Mouse (Mus musculus): ENCODE results near the gene Arl4d. TPM values are rescaled to one million over a fixed set of nuclear protein-coding genes. Genes with fewer than 3 reads are reported as not detected.

Arl4d gene
- total and polyA plus RNA-seq, 3 experiments: 0.59 to 1.2 (median 0.81) TPM

Other genes with a start within 250 kb of the Arl4d start
- gene Aarsd1, start 247.9 kb upstream of the Arl4d start, total RNA-seq (2012; rRNA removed): 133 and 134 TPM in 2 replicates
- gene Aarsd1, start 247.9 kb upstream of the Arl4d start, total RNA-seq (2014; rRNA removed): 78.2 and 81.5 TPM in 2 replicates
- gene Aarsd1, start 247.9 kb upstream of the Arl4d start, polyA plus RNA-seq (2012; ENCODE audit: insufficient read length, low read depth): 84.5 and 99.8 TPM in 2 replicates
- gene Gm27029, start 240.7 kb upstream of the Arl4d start, total RNA-seq (2012; rRNA removed): 8.3 and 8.4 TPM in 2 replicates
- 1.7 and 2.3 TPM in 2 replicates for gene Gm27029, start 240.7 kb upstream of the Arl4d start, total RNA-seq (2014; rRNA removed)
- 6.2 and 8.7 TPM in 2 replicates for gene Gm27029, start 240.7 kb upstream of the Arl4d start, polyA plus RNA-seq (2012; ENCODE audit: insufficient read length, low read depth)
- gene Rundc1, start 240.5 kb upstream of the Arl4d start, total RNA-seq (2012; rRNA removed): 10.1 and 10.7 TPM in 2 replicates
- 6.4 and 6.8 TPM in 2 replicates for gene Rundc1, start 240.5 kb upstream of the Arl4d start, total RNA-seq (2014; rRNA removed)
- 12.7 and 13.5 TPM in 2 replicates for gene Rundc1, start 240.5 kb upstream of the Arl4d start, polyA plus RNA-seq (2012; ENCODE audit: insufficient read length, low read depth)
- 2.3 and 2.4 TPM in 2 replicates for gene Ptges3l, start 240.2 kb upstream of the Arl4d start, total RNA-seq (2012; rRNA removed)
- 1.9 and 2.3 TPM in 2 replicates for gene Ptges3l, start 240.2 kb upstream of the Arl4d start, total RNA-seq (2014; rRNA removed)
- 2.2 and 3.0 TPM in 2 replicates for gene Ptges3l, start 240.2 kb upstream of the Arl4d start, polyA plus RNA-seq (2012; ENCODE audit: insufficient read length, low read depth)
- gene Rpl27, start 223.2 kb upstream of the Arl4d start, total RNA-seq (2012; rRNA removed): 3,039 and 3,055 TPM in 2 replicates
- 5,415 and 5,728 TPM in 2 replicates for gene Rpl27, start 223.2 kb upstream of the Arl4d start, total RNA-seq (2014; rRNA removed)
- gene Rpl27, start 223.2 kb upstream of the Arl4d start, polyA plus RNA-seq (2012; ENCODE audit: insufficient read length, low read depth): 881 and 909 TPM in 2 replicates
- 49.3 and 59.3 TPM in 2 replicates for gene Ifi35, start 217.1 kb upstream of the Arl4d start, total RNA-seq (2012; rRNA removed)
- gene Ifi35, start 217.1 kb upstream of the Arl4d start, total RNA-seq (2014; rRNA removed): 74.9 and 79.1 TPM in 2 replicates
- 63.7 and 67.6 TPM in 2 replicates for gene Ifi35, start 217.1 kb upstream of the Arl4d start, polyA plus RNA-seq (2012; ENCODE audit: insufficient read length, low read depth)
- gene Rnd2, start 200.5 kb upstream of the Arl4d start, total RNA-seq (2012; rRNA removed): 2.8 and 3.4 TPM in 2 replicates
- 1.1 and 1.4 TPM in 2 replicates for gene Rnd2, start 200.5 kb upstream of the Arl4d start, total RNA-seq (2014; rRNA removed)
- 4.5 and 4.6 TPM in 2 replicates for gene Rnd2, start 200.5 kb upstream of the Arl4d start, polyA plus RNA-seq (2012; ENCODE audit: insufficient read length, low read depth)
- gene Vat1, start 199.3 kb upstream of the Arl4d start, total RNA-seq (2012; rRNA removed): 20.2 and 29.9 TPM in 2 replicates
- gene Vat1, start 199.3 kb upstream of the Arl4d start, total RNA-seq (2014; rRNA removed): 14.5 and 14.9 TPM in 2 replicates
- gene Vat1, start 199.3 kb upstream of the Arl4d start, polyA plus RNA-seq (2012; ENCODE audit: insufficient read length, low read depth): 46.0 and 49.4 TPM in 2 replicates
- gene Brca1, start 113.6 kb upstream of the Arl4d start, total RNA-seq (2012; rRNA removed): 33.0 and 37.4 TPM in 2 replicates
- 37.5 and 41.4 TPM in 2 replicates for gene Brca1, start 113.6 kb upstream of the Arl4d start, total RNA-seq (2014; rRNA removed)
- 31.1 and 31.3 TPM in 2 replicates for gene Brca1, start 113.6 kb upstream of the Arl4d start, polyA plus RNA-seq (2012; ENCODE audit: insufficient read length, low read depth)
- gene Nbr1, start 113.4 kb upstream of the Arl4d start, total RNA-seq (2012; rRNA removed): 39.4 and 52.2 TPM in 2 replicates
- 44.7 and 48.3 TPM in 2 replicates for gene Nbr1, start 113.4 kb upstream of the Arl4d start, total RNA-seq (2014; rRNA removed)
- 39.3 and 44.8 TPM in 2 replicates for gene Nbr1, start 113.4 kb upstream of the Arl4d start, polyA plus RNA-seq (2012; ENCODE audit: insufficient read length, low read depth)
- 1.4 and 2.2 TPM in 2 replicates for gene Tmem106a, start 83.3 kb upstream of the Arl4d start, total RNA-seq (2012; rRNA removed)
- gene Tmem106a, start 83.3 kb upstream of the Arl4d start, total RNA-seq (2014; rRNA removed): 2.6 and 2.8 TPM in 2 replicates
- 6.8 and 9.1 TPM in 2 replicates for gene Tmem106a, start 83.3 kb upstream of the Arl4d start, polyA plus RNA-seq (2012; ENCODE audit: insufficient read length, low read depth)
- gene Gm11634, start 66.3 kb upstream of the Arl4d start, total RNA-seq (2012; rRNA removed): not detected in 2 replicates
- gene Gm11634, start 66.3 kb upstream of the Arl4d start, total RNA-seq (2014; rRNA removed): not detected in 2 replicates
- not detected in 2 replicates for gene Gm11634, start 66.3 kb upstream of the Arl4d start, polyA plus RNA-seq (2012; ENCODE audit: insufficient read length, low read depth)
- gene Rdm1, start 38.3 kb upstream of the Arl4d start, total RNA-seq (2012; rRNA removed): 22.2 and 28.5 TPM in 2 replicates
- 18.5 and 19.2 TPM in 2 replicates for gene Rdm1, start 38.3 kb upstream of the Arl4d start, total RNA-seq (2014; rRNA removed)
- 9.6 and 12.3 TPM in 2 replicates for gene Rdm1, start 38.3 kb upstream of the Arl4d start, polyA plus RNA-seq (2012; ENCODE audit: insufficient read length, low read depth)
- 33.4 and 40.1 TPM in 2 replicates for gene Dhx8, start 67.4 kb downstream of the Arl4d start, total RNA-seq (2012; rRNA removed)
- gene Dhx8, start 67.4 kb downstream of the Arl4d start, total RNA-seq (2014; rRNA removed): 22.4 and 24.3 TPM in 2 replicates
- gene Dhx8, start 67.4 kb downstream of the Arl4d start, polyA plus RNA-seq (2012; ENCODE audit: insufficient read length, low read depth): 57.7 and 61.7 TPM in 2 replicates
- 3.1 and 4.2 TPM in 2 replicates for gene Etv4, start 119.8 kb downstream of the Arl4d start, total RNA-seq (2012; rRNA removed)
- gene Etv4, start 119.8 kb downstream of the Arl4d start, total RNA-seq (2014; rRNA removed): 2.4 and 2.9 TPM in 2 replicates
- gene Etv4, start 119.8 kb downstream of the Arl4d start, polyA plus RNA-seq (2012; ENCODE audit: insufficient read length, low read depth): 2.0 and 2.4 TPM in 2 replicates
- gene Meox1, start 228.8 kb downstream of the Arl4d start, total RNA-seq (2012; rRNA removed): not detected in 2 replicates
- gene Meox1, start 228.8 kb downstream of the Arl4d start, total RNA-seq (2014; rRNA removed): not detected in 2 replicates
- gene Meox1, start 228.8 kb downstream of the Arl4d start, polyA plus RNA-seq (2012; ENCODE audit: insufficient read length, low read depth): not detected in 2 replicates

Data from CH12.LX (cell line).